Mouse (Mus musculus): ENCODE data around the gene Pate2.

DNA sequence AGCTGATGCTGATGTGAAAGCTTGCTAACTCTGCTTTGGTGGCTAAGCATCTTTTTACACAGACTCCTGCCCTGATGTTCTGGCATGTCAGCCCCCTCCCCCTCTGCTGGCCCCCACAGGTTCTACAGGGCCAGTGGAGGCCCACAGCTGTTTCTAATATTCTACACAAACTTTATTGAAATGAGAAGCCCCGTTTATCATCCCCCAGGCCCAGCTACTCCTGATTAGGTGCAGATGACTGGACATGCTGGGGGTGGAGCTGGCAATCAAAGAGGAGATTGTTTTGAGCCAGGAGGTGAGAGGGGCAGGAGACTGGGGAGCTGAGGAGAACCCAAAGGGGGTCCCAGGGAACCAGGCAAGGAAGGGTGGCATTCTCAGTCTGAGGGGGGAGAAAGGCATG, 40.3 kb upstream of the Pate2 start:
- TF ChIP-seq ZC3H11A (IDR thresholded peaks at IDR 0.05; ENCODE audit: borderline replicate concordance, low read depth, low read length) (no peak), ZNF384 (IDR thresholded peaks at IDR 0.05; ENCODE audit: low read depth, low read length) (no peak)

All from ES-E14 (cell line).